Mouse (Mus musculus): Measurements from ENCODE around the gene Gucd1. TPM values are rescaled to one million over a fixed set of nuclear protein-coding genes. Genes with fewer than 3 reads are reported as not detected.

Gucd1 gene
- polyA plus RNA-seq, 1 experiment from 2014 or later: 19.7 TPM

- H3K27me3 ChIP-seq: peaks cover 13% of the 10 kb centered on the region
- ChIA-PET POLR2A (no interaction called here), CTCF (no interaction called here)
- no peak for TF ChIP-seq CTCF (IDR thresholded peaks at IDR 0.05)
- no peak for ATAC-seq
- in situ Hi-C loops (cut with MboI; ENCODE audit: low pct_unique_long_range_greater_than_20kb): no loop called here
- DNase-seq (ENCODE audit: low read depth, low spot score): no peak
These were observed 175.8 kb downstream of the Gucd1 start for GRCm38 (mm10) chr10:75341936-75342335.

GRCm38 (mm10) chr10:75339377-75339776, 178.4 kb downstream of the Gucd1 start:
- POLR2A ChIA-PET: interaction anchor here (0.6 kb wide), 1 partner anchor 69 kb away, joined by 5 read pairs; no protein-coding TSS in a partner anchor
- in situ Hi-C loops (cut with MboI; ENCODE audit: low pct_unique_long_range_greater_than_20kb): loop anchor here (5.0 kb wide), 1 partner anchor 38 kb away; no protein-coding TSS in a partner anchor

GRCm38 (mm10) chr10:75338852-75339251, 178.9 kb downstream of the Gucd1 start:
- ChIA-PET CTCF (no interaction called here), POLR2A (interaction anchor here (0.6 kb wide), 1 partner anchor 69 kb away, joined by 5 read pairs; no protein-coding TSS in a partner anchor)
- no peak for TF ChIP-seq CTCF (IDR thresholded peaks at IDR 0.05)
- DNase-seq (ENCODE audit: low read depth, low spot score): no peak
- ATAC-seq: no peak
- in situ Hi-C loops (cut with MboI; ENCODE audit: low pct_unique_long_range_greater_than_20kb): loop anchor here (5.0 kb wide), 1 partner anchor 38 kb away; no protein-coding TSS in a partner anchor
- H3K27me3 ChIP-seq: peaks cover 5% of the 10 kb centered on the region

More at GRCm38 (mm10) chr10:75339377-75339776, 178.4 kb downstream of the Gucd1 start:
- no peak for DNase-seq (ENCODE audit: low read depth, low spot score)
- ATAC-seq: no peak
- H3K27me3 ChIP-seq: peaks cover 5% of the 10 kb centered on the region
- no peak for TF ChIP-seq CTCF (IDR thresholded peaks at IDR 0.05)
- CTCF ChIA-PET: no interaction called here

GRCm38 (mm10) chr10:75337231-75337630, 180.5 kb downstream of the Gucd1 start:
- ATAC-seq (peak; percentile 55), DNase-seq (ENCODE audit: low read depth, low spot score) (peak; percentile 44)
- ChIA-PET POLR2A (no interaction called here), CTCF (no interaction called here)
- H3K27me3 ChIP-seq: no peaks in the 10 kb centered on the region
- in situ Hi-C loops (cut with MboI; ENCODE audit: low pct_unique_long_range_greater_than_20kb): loop anchor here (5.0 kb wide), 1 partner anchor 40 kb away; no protein-coding TSS in a partner anchor
- TF ChIP-seq CTCF (IDR thresholded peaks at IDR 0.05): no peak

GRCm38 (mm10) chr10:75335075-75335474, 182.7 kb downstream of the Gucd1 start:
- in situ Hi-C loops (cut with MboI; ENCODE audit: low pct_unique_long_range_greater_than_20kb): loop anchor here (5.0 kb wide), 1 partner anchor 42 kb away; no protein-coding TSS in a partner anchor
- POLR2A ChIA-PET: no interaction called here
- no peak for DNase-seq (ENCODE audit: low read depth, low spot score)
- CTCF ChIA-PET: interaction anchor here (1.5 kb wide), 1 partner anchor 104 kb away, joined by 3 read pairs; no protein-coding TSS in a partner anchor
- H3K27me3 ChIP-seq: no peaks in the 10 kb centered on the region
- no peak for ATAC-seq
- no peak for TF ChIP-seq CTCF (IDR thresholded peaks at IDR 0.05)

- CTCF ChIA-PET: interaction anchor here (1.5 kb wide), 1 partner anchor 105 kb away, joined by 3 read pairs; no protein-coding TSS in a partner anchor
These were observed 183.6 kb downstream of the Gucd1 start for GRCm38 (mm10) chr10:75334175-75334574.

DNA sequence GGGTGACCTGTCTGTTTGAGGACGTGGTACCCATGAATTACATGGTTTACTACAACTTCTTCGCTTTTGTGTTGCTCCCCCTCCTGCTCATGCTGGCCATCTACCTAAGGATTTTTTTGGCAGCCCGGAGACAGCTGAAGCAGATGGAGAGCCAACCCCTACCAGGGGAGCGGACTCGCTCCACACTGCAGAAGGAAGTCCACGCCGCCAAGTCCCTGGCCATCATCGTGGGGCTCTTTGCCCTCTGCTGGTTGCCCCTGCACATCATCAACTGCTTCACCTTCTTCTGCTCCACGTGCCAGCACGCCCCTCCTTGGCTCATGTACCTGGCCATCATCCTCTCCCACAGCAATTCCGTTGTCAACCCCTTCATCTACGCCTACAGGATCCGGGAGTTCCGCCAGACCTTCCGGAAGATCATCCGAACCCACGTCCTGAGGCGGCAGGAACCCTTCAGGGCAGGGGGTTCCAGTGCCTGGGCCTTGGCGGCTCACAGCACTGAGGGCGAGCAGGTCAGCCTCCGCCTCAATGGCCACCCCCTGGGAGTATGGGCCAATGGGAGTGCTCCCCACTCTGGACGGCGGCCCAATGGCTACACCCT, 184.5 kb downstream of the Gucd1 start:
- POLR2A ChIA-PET: no interaction called here
- no peaks in the 10 kb centered on the region for H3K27me3 ChIP-seq
- ATAC-seq: no peak

More at GRCm38 (mm10) chr10:75334175-75334574, 183.6 kb downstream of the Gucd1 start:
- H3K27me3 ChIP-seq: no peaks in the 10 kb centered on the region
- no peak for TF ChIP-seq CTCF (IDR thresholded peaks at IDR 0.05)
- in situ Hi-C loops (cut with MboI; ENCODE audit: low pct_unique_long_range_greater_than_20kb): no loop called here
- DNase-seq (ENCODE audit: low read depth, low spot score) (no peak), ATAC-seq (no peak)
- POLR2A ChIA-PET: no interaction called here

GRCm38 (mm10) chr10:75332268-75332667, 185.5 kb downstream of the Gucd1 start:
- ATAC-seq: no peak
- no peak for DNase-seq (ENCODE audit: low read depth, low spot score)

More for the DNA sequence above, 184.5 kb downstream of the Gucd1 start:
- no peak for DNase-seq (ENCODE audit: low read depth, low spot score)
- CTCF ChIA-PET: interaction anchor here (1.5 kb wide), 1 partner anchor 105 kb away, joined by 3 read pairs; no protein-coding TSS in a partner anchor
- in situ Hi-C loops (cut with MboI; ENCODE audit: low pct_unique_long_range_greater_than_20kb): no loop called here
- no peak for TF ChIP-seq CTCF (IDR thresholded peaks at IDR 0.05)

GRCm38 (mm10) chr10:75328201-75328704, 189.5 kb downstream of the Gucd1 start:
- TF ChIP-seq CTCF (IDR thresholded peaks at IDR 0.05): no peak
- CTCF ChIA-PET: no interaction called here
- POLR2A ChIA-PET: no interaction called here
- DNase-seq (ENCODE audit: low read depth, low spot score): no peak
- in situ Hi-C loops (cut with MboI; ENCODE audit: low pct_unique_long_range_greater_than_20kb): no loop called here
- ATAC-seq: no peak
- no peaks in the 10 kb centered on the region for H3K27me3 ChIP-seq

More at GRCm38 (mm10) chr10:75332268-75332667, 185.5 kb downstream of the Gucd1 start:
- no peak for TF ChIP-seq CTCF (IDR thresholded peaks at IDR 0.05)
- ChIA-PET POLR2A (no interaction called here), CTCF (no interaction called here)
- in situ Hi-C loops (cut with MboI; ENCODE audit: low pct_unique_long_range_greater_than_20kb): no loop called here
- no peaks in the 10 kb centered on the region for H3K27me3 ChIP-seq

DNA sequence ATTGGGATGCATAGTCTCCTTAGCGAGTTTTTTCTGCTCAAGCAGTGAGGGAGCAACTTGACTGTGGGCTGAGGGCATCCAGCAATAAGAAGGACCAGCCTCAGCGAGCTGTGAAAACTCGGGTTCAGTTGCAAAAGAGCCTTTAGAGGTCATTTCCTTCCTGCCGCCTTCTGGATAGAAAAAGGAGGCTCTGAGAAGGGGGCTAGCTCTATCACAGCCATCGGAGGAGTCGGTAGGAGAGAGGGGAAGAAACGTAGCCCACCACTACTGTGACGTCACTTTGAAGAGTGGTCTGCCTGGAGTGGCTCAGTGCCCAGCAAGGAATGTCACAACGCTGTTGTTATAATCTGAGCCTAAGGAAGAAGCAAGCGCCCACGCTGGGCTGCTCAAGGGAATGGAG, 190.7 kb downstream of the Gucd1 start:
- ATAC-seq: no peak
- no peak for TF ChIP-seq CTCF (IDR thresholded peaks at IDR 0.05)
- in situ Hi-C loops (cut with MboI; ENCODE audit: low pct_unique_long_range_greater_than_20kb): no loop called here
- no peak for DNase-seq (ENCODE audit: low read depth, low spot score)
- ChIA-PET POLR2A (no interaction called here), CTCF (no interaction called here)
- H3K27me3 ChIP-seq: no peaks in the 10 kb centered on the region

DNA sequence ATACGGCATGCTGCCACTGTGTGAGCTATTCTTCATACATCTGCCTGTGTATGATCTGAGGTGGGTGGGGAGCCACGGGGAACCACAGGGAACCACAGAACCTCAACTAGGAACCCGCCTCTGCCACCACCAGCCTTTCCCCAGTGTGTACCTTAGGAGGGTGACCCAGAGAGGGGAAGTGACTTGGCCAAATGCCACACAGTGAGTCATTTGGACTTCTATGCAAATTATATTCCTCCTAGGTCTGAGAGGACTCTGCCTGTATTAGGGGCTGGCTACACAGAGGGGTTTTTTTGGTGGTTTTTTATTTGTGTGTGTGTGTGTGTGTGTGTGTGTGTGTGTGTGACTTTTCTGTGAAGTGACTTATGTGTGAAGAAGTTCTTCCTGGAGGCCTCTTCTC, 191.2 kb downstream of the Gucd1 start:
- TF ChIP-seq CTCF (IDR thresholded peaks at IDR 0.05): no peak
- DNase-seq (ENCODE audit: low read depth, low spot score) (peak; percentile 50), ATAC-seq (peak; percentile 60)
- POLR2A ChIA-PET: no interaction called here
- in situ Hi-C loops (cut with MboI; ENCODE audit: low pct_unique_long_range_greater_than_20kb): no loop called here
- H3K27me3 ChIP-seq: no peaks in the 10 kb centered on the region
- CTCF ChIA-PET: no interaction called here

All from Patski (cell line).